Mouse (Mus musculus): Measurements from ENCODE around the gene Uba3. TPM values are rescaled to one million over a fixed set of nuclear protein-coding genes. Genes with fewer than 3 reads are reported as not detected.

Uba3 gene
- polyA plus RNA-seq, 1 experiment from 2014 or later, result 96.6 TPM

- Histone ChIP-seq H3K4me3 (replicated peaks) (peak within 1 kb of the TSS; percentile 97), H3K4me2 (peak within 1 kb of the TSS; percentile 73), H3K9me3 (no peaks in the 10 kb centered on the region), H3K4me1 (replicated peaks) (peaks cover 21% of the 10 kb centered on the region), H3K9ac (replicated peaks) (peak within 1 kb of the TSS; percentile 94), H3K27ac (peak within 1 kb of the TSS; percentile 94), H3K27me3 (no peaks in the 10 kb centered on the region), H3K36me3 (peaks cover 33% of the 10 kb centered on the region)
- WGBS, result under 1% methylated on average over 80 of the region's 80 CpGs
- peak; percentile 93 for ATAC-seq (ENCODE audit: insufficient number of reproducible peaks, insufficient read depth, low FRiP score, low TSS enrichment, low read depth)
Observed at GRCm38 (mm10) chr6:97178491-97179366, 26.7 kb downstream of the Uba3 start, which contains the start of gene Tmf1. Gene Tmf1 (minus strand): TSS chr6:97179122.

- 85% methylated on average over 11 of the region's 11 CpGs for WGBS
- Histone ChIP-seq H3K36me3 (peaks cover 43% of the 10 kb centered on the region), H3K9ac (replicated peaks) (no peak overlapping the region), H3K27ac (no peak overlapping the region), H3K4me3 (replicated peaks) (no peak overlapping the region), H3K4me2 (no peak overlapping the region), H3K9me3 (no peaks in the 10 kb centered on the region), H3K27me3 (no peaks in the 10 kb centered on the region), H3K4me1 (replicated peaks) (peaks cover 21% of the 10 kb centered on the region)
- no peak for ATAC-seq (ENCODE audit: insufficient number of reproducible peaks, insufficient read depth, low FRiP score, low TSS enrichment, low read depth)
Observed at GRCm38 (mm10) chr6:97175716-97176115, 29.7 kb downstream of the Uba3 start.

DNA sequence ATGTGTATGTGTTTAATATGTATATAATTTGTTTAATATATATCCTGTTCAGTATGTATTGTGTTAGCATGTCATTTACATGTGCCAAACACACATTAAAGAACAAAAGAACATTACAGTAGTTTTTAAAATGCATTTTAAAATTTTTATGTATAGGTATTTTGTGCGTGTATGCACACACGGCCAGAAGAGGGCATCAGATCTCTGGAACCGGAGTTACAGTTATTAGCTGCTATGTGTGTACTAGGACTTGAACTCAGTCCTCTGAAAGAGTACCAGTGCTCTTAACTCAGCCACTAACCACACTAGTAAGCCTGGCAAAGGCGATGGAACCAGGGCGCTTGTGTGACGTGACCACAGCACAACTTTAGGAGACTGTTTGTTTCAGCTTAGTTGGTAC is 55.3 kb downstream of the Uba3 start:
- Histone ChIP-seq H3K4me1 (replicated peaks) (peaks cover 35% of the 10 kb centered on the region), H3K4me2 (no peak overlapping the region), H3K27ac (no peak overlapping the region), H3K9ac (replicated peaks) (no peak overlapping the region), H3K36me3 (peaks cover 10% of the 10 kb centered on the region; the same call in 1 of the 2 replicates), H3K4me3 (replicated peaks) (no peak overlapping the region), H3K9me3 (no peaks in the 10 kb centered on the region), H3K27me3 (no peaks in the 10 kb centered on the region)
- no peak for ATAC-seq (ENCODE audit: insufficient number of reproducible peaks, insufficient read depth, low FRiP score, low TSS enrichment, low read depth)
- 78% methylated on average over 6 of the region's 6 CpGs for WGBS

GRCm38 (mm10) chr6:97149721-97150120 is 55.7 kb downstream of the Uba3 start:
- no peaks in the 10 kb centered on the region for H3K9me3 ChIP-seq
- 88% methylated on average over 2 of the region's 2 CpGs for WGBS
- ATAC-seq (ENCODE audit: insufficient number of reproducible peaks, insufficient read depth, low FRiP score, low TSS enrichment, low read depth), result no peak
- no peak overlapping the region for H3K4me2 ChIP-seq
- no peak overlapping the region for H3K4me3 ChIP-seq (replicated peaks)
- H3K36me3 ChIP-seq, result peaks cover 10% of the 10 kb centered on the region; the same call in 1 of the 2 replicates
- no peak overlapping the region for H3K27ac ChIP-seq
- H3K27me3 ChIP-seq, result no peaks in the 10 kb centered on the region
- H3K9ac ChIP-seq (replicated peaks), result no peak overlapping the region
- H3K4me1 ChIP-seq (replicated peaks), result peaks cover 36% of the 10 kb centered on the region

DNA sequence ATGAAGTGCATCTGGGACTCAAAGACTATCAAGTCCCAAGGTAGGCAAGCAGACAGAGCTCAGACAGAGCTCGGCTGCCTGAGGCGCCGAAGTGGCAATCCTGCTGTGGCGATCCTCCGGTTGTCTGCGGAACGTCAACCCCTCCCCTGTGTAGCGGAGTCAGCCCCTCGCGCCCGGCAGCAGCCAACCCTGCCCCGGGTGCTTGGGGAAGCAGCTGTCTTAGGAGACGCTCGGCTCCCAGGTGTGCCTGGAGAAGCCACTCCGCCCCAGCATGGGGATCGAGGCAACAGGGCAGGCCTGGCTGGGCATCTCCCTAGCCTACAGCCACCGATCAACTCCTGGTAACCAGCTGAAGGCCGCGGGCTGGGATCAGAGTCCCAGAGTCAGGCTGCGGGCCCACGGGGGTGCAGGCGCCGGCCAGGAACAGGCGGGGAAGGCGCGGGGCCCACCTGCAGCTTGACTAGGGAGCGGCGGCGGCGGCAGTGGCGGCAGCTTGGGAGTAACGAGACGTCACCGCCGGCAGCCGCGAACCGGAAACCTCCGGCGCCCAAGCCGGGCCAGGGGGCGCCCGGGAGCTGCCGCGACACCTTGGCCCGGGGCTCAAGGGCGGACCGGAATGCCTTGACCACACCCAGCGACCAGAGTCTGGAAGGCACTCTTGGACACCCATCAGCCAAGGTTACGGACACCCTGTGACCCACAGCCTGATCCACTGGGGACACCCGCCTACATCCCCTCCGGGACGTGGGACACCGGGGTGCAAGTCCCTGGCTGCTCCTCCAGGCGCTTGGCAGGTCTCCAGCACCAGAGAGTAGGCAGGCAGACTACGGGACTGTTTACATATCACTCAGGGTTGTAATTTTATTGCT is 56.8 kb downstream of the Uba3 start, which contains the start of gene Eogt:
Gene Eogt (minus strand): TSS at position 800 of the 869 bp plus-strand sequence.
- Histone ChIP-seq H3K36me3 (peaks cover 7% of the 10 kb centered on the region; the same call in 1 of the 2 replicates), H3K9ac (replicated peaks) (peak within 1 kb of the TSS; percentile 85), H3K27me3 (no peaks in the 10 kb centered on the region), H3K4me1 (replicated peaks) (peaks cover 45% of the 10 kb centered on the region), H3K4me2 (peak within 1 kb of the TSS; percentile 98), H3K9me3 (no peaks in the 10 kb centered on the region), H3K4me3 (replicated peaks) (peak within 1 kb of the TSS; percentile 67), H3K27ac (peak within 1 kb of the TSS; percentile 88)
- under 1% methylated on average over 56 of the region's 56 CpGs for WGBS
- peak; percentile 66 for ATAC-seq (ENCODE audit: insufficient number of reproducible peaks, insufficient read depth, low FRiP score, low TSS enrichment, low read depth)

DNA sequence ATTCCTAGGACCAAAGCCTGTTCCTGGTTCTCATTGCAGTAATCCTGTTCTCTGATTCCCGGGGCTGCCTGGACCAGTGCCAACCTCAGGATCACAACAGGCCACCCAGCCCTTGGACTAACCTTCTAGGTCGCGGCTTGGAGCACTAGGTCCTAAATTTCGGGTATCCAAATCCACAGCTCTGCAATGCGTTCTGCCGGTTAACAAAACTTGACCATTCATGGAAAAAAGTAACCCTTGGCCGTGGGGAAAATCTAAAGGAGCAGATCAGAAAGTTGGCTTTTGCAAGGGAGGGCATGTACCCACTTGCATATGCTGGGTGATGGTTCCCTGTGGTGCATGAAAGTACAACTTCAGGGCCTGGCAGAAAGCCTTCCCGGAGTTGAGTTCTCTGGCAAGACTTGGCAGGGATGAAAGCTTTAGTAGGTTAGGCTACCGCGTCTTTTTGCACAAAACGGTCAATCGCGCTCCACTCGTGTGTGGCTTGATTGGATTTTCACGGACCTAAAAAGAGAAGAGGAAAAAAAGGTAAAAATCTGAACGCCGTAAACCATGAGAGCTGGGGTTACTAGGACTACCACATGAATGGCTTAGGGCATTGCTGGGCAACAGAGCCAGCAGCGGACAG is 57.6 kb downstream of the Uba3 start:
- peak overlapping the region; percentile 88; the same call in 1 of the 2 replicates for H3K27ac ChIP-seq
- peak overlapping the region; percentile 98 for H3K4me2 ChIP-seq
- peak overlapping the region; percentile 85 for H3K9ac ChIP-seq (replicated peaks)
- peaks cover 45% of the 10 kb centered on the region for H3K4me1 ChIP-seq (replicated peaks)
- H3K27me3 ChIP-seq, result no peaks in the 10 kb centered on the region
- H3K4me3 ChIP-seq (replicated peaks), result peak overlapping the region; percentile 67
- H3K9me3 ChIP-seq, result no peaks in the 10 kb centered on the region
- H3K36me3 ChIP-seq, result peaks cover 5% of the 10 kb centered on the region; the same call in 1 of the 2 replicates
- ATAC-seq (ENCODE audit: insufficient number of reproducible peaks, insufficient read depth, low FRiP score, low TSS enrichment, low read depth), result peak; percentile 27; the same call in 1 of the 2 replicates
- WGBS, result 12% methylated on average over 18 of the region's 18 CpGs

- WGBS, result 84% methylated on average over 7 of the region's 7 CpGs
- Histone ChIP-seq H3K4me1 (replicated peaks) (peaks cover 45% of the 10 kb centered on the region), H3K9me3 (no peaks in the 10 kb centered on the region), H3K4me2 (no peak overlapping the region), H3K27ac (no peak overlapping the region), H3K9ac (replicated peaks) (no peak overlapping the region), H3K36me3 (peaks cover 17% of the 10 kb centered on the region), H3K27me3 (no peaks in the 10 kb centered on the region), H3K4me3 (replicated peaks) (no peak overlapping the region)
- ATAC-seq (ENCODE audit: insufficient number of reproducible peaks, insufficient read depth, low FRiP score, low TSS enrichment, low read depth), result no peak
Observed at GRCm38 (mm10) chr6:97145156-97145555, 60.3 kb downstream of the Uba3 start.

GRCm38 (mm10) chr6:97144359-97144758 is 61.1 kb downstream of the Uba3 start:
- peaks cover 43% of the 10 kb centered on the region for H3K4me1 ChIP-seq (replicated peaks)
- peaks cover 25% of the 10 kb centered on the region for H3K36me3 ChIP-seq
- no peaks in the 10 kb centered on the region for H3K9me3 ChIP-seq
- no peaks in the 10 kb centered on the region for H3K27me3 ChIP-seq
- no peak overlapping the region for H3K4me3 ChIP-seq (replicated peaks)
- no peak overlapping the region; the same call in 1 of the 2 replicates for H3K4me2 ChIP-seq
- ATAC-seq (ENCODE audit: insufficient number of reproducible peaks, insufficient read depth, low FRiP score, low TSS enrichment, low read depth), result no peak
- 10% methylated on average over 7 of the region's 7 CpGs for WGBS
- H3K9ac ChIP-seq (replicated peaks), result no peak overlapping the region
- no peak overlapping the region for H3K27ac ChIP-seq

GRCm38 (mm10) chr6:97142611-97143010 is 62.8 kb downstream of the Uba3 start:
- H3K4me3 ChIP-seq (replicated peaks), result no peak overlapping the region
- peaks cover 26% of the 10 kb centered on the region for H3K4me1 ChIP-seq (replicated peaks)
- no peak overlapping the region for H3K27ac ChIP-seq
- H3K36me3 ChIP-seq, result peaks cover 31% of the 10 kb centered on the region
- no peak for ATAC-seq (ENCODE audit: insufficient number of reproducible peaks, insufficient read depth, low FRiP score, low TSS enrichment, low read depth)
- H3K9me3 ChIP-seq, result no peaks in the 10 kb centered on the region
- H3K4me2 ChIP-seq, result no peak overlapping the region
- no peaks in the 10 kb centered on the region for H3K27me3 ChIP-seq
- H3K9ac ChIP-seq (replicated peaks), result no peak overlapping the region
- WGBS, result 84% methylated on average over 8 of the region's 8 CpGs

GRCm38 (mm10) chr6:97141811-97142210 is 63.6 kb downstream of the Uba3 start:
- Histone ChIP-seq H3K27ac (no peak overlapping the region), H3K36me3 (peaks cover 31% of the 10 kb centered on the region), H3K9ac (replicated peaks) (no peak overlapping the region), H3K27me3 (no peaks in the 10 kb centered on the region), H3K4me1 (replicated peaks) (peaks cover 18% of the 10 kb centered on the region), H3K4me2 (no peak overlapping the region), H3K4me3 (replicated peaks) (no peak overlapping the region), H3K9me3 (no peaks in the 10 kb centered on the region)
- ATAC-seq (ENCODE audit: insufficient number of reproducible peaks, insufficient read depth, low FRiP score, low TSS enrichment, low read depth), result no peak
- 89% methylated on average over 7 of the region's 7 CpGs for WGBS
